Mouse (Mus musculus) adrenal gland, postnatal 4 days (tissue): ENCODE measurements at regions not wholly inside any gene's neighbourhood (a gene's known extent, or its start where the extent isn't known, plus 50 kb on each side); places are given as distances from the start of the nearest gene placed in this dataset. TPM values are rescaled to one million over a fixed set of nuclear protein-coding genes. Genes with fewer than 3 reads are reported as not detected.

Experiments
- DNase-seq, 2 experiments: peaks; one replicate each; pipeline ENCODE4 v3.0.0; 2021 to 2022; ENCODE audit warnings: low spot score in 2 of 2, mixed read lengths in 2 of 2
- microRNA-seq: library from miRNA; unstranded; fragments of <30 nt; microRNA quantifications from one replicate; pipeline ENCODE4 v1.2.0, GENCODE M21; 2021

DNA sequence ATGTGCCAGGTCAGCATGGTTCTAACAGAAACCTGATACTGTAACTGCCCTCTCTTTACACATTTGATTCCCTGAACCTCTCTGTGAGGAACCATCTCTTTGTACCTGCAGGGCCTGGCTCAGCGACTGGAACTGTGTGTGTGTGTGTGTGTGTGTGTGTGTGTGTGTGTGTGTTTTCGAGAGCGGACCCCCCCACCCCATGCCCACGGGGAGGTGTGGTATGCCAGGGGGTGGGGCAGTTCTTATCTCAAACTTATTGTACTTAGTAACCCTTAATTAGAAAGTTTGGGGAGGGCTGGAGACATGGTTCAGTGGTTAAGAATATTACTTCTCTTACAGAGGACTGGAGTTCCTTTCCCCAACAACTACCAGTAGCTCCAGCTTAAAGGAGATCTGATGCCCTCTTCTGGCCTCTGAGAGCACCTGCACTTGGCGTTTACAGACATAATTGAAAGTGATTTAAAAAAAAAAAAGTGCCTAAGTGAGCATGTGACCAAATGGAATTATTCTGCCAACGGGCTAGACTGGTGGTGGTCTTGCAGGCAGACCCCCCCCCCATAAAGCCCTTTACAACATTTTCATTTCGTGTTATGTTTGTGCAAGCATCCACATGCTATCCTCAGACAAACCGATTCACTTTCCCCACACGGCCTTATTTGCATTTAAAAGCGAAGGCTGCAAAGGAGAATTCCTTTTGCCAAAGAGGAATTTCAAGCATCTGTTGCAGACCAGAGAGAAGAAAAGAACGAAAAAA, 77.7 kb upstream of the Med14 start:
- DNase-seq: no peak

DNA sequence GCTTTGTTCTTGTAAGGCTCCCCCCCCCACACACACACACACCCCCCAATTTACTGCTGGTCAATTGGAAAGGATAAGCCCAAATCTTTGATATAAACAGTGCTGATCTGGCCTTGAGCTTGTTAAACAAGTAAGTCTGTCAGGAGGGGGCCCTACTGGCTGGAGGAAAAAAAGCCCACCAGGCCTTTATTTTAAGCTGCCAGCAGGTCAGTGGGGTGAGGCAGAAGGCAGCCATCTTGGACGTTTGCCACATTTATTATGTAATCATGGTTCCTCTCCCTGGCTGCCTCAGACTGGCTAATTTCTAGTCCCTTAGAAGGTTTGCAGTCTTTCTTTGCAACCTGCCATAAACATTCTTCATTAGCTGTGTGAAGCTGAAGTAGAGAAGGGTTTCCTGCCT, 75.9 kb upstream of the Med14 start:
- no peak for DNase-seq

DNA sequence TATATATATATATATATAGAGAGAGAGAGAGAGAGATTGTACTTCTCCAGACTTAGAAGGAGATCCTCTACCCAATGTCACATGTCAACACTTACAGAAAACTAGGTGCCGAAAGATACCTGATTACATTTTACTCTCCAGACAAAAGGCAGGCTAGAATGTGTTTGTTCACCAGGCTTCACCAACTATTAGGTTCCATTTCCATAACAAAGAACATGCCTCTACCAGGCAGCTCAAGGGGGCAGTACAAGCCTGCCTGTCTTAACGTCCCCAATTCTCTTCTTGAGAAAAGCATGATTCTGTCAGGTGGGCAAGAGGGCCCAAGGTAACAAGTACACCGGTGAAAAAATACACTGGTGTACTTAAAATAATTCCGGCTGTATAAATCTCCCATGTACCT, 72.8 kb upstream of the Med14 start:
- no peak for DNase-seq

DNA sequence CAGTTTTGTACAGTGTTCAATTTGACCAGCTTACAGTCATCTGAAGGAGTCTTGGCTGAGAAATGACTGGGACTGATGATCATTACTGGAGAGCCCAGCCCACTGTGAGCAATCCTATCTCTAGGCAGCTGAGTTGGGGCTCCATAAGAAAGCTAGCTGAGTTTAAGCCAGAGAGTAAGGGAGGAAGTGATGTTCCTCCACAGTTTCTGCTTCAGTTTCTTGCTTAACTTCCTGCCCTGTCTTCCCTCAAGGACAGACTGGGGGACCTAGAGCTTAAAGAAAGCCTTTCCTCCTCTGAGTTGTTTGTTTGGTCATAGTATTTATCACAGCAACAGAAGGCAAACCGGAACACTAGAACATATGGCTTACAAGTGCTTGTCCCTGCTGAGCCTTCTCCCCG, 70.8 kb upstream of the Med14 start:
- DNase-seq: no peak

DNA sequence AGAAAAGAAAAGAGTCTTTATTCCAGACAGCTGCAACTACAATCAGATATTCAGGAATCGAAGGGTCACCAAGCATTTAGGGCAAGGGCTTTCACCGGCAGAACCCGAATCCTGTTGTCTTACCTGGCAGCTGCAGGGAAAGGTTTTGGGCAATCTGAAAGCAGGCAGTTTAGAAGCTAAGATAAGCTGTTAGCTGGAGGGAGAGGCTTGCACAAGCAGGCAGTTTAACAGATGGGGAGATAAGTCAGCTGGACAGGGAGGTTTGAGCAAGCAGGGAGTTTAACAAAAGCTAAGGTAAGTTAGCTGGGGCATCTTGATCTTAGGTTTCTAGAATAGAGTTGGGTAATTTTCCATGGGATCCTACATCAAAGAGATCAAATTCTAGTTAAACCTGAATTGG, 67.3 kb upstream of the Med14 start:
- DNase-seq: no peak

DNA sequence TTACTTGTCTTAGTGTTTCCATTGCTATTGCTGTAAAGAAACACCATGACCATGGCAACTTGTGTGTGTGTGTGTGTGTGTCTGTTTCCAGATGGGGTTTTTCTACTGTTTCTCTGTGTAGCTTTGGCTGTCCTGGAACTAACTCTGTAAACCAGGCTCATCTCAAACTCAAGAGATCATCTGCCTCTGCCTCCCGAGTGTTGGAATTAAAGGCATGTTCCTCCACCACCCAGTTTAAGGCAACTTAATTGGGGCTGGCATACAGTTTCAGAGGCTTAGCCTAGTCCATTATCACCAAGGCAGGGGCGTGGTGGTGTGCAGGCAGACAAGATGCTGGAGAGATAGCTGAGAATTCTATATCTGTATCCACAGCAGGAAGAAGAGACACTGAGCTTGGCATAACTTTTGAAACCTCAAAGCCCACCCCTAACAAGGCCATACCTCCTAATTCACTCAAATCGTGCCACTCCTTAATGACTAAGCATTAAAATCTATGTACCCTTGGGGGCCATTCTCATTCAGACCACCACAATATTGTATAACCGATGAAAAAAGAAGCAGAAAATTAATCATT, 65.5 kb upstream of the Med14 start:
- DNase-seq: no peak

DNA sequence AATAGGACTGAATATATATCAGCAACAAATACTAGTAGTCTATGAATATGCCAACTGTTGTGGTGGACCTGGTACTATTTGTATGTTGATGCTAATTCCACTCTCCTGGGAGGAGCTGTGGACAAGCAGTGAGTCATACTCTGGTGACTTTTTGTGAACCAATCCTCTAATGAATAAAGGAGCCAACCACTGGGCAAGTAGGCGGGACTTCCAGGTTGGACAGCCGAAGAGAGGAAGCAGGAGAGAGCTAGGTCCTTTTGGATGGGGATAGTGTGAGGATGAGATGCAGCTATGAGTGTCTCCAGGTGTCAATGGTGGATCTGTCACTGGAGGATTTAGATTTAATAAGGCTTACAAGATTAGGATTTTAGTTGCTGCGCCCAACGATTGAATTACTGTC, 64.8 kb upstream of the Med14 start:
- DNase-seq: no peak

DNA sequence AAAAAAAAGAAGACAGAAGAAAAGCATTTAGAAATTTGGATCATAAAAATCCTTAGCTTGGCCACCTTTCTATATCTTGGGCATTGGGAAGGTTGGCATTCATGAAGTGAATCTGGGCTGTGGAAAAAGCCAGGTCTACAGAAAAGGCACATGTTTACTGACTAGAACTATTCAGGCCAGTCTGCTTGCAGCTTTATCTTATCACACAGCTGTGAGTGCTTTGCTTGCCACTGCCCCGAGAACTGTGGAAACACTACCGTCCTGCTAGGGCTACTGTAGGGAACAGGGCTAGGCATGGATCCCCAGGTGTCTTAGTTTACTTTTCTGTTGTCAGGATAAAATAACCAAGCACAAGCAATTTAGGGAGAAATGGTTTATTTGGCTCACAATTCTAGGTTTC, 63.4 kb upstream of the Med14 start:
- DNase-seq: no peak

DNA sequence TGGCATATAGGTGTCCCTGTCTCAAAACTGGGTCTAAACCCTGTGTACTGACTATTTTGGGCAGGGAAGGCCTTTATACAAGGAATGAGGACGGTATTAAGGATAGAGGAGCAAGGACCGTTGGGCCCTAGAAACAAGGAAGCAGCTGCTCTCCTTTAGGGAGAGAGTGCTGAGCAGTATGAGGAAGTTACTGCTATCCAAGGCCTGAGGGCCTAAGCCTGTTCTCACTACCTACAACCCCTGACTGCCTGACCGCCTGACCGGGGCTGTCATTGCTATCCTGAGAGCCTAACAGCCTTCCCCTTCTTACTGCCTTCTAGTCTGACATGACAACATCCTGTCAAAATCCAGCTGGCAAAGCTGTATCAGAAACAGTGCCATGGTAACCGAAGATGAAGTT, 62.6 kb upstream of the Med14 start:
- no peak for DNase-seq

DNA sequence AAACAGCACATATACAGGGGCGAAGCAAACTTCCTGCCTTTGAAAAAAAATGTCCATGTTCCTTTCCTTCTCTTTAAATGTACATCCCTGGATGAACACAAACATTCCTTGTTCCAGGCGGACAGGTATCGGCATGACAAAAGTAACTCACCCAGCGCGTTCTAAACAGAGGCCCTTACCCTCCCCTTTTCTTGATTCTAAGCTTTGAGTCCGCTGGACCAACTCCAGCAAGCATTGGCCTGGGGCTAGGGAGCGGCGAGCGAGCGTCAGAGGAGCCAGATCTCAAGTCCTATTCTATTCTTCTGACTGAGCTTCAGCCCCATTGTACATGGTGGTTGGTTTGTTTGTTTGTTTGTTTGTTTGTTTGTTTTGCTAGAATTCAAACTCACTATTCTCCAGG, 60.9 kb upstream of the Med14 start:
- no peak for DNase-seq

DNA sequence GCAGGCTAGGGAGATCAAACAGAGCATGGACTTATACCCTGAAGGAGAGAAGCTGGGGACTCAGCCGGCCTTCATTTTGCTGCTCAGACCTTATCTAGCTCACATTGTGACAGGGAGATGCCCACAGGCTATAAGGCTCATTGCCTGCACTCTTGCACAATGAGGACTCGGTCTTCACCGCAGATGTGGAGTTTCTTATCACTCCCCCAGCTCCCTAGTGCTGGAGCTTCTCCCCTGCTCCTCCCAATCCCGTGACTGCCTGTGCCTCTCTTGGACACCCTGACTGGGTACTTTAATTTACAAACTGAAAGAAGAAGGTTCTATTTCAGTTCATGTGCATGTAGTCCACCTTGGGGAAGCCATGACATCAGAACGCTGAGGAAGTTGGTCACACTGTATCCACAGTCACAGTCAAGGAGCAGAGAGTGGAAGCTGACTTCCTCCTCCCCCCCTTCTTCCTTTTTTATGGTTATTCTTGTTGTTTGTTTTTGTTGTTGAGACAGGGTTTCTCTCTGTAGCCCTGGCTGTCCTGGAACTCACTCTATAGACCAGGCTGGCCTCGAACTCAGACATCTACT, 51.3 kb upstream of the Med14 start:
- DNase-seq: no peak

Small RNAs in the stretch of these regions (microRNA-seq; reads per million reads assigned to microRNA genes)
- not detected for gene Gm25063
